Comparison of ENCODE assay signal across 20 mouse cellular contexts in the genomic region with DNA sequence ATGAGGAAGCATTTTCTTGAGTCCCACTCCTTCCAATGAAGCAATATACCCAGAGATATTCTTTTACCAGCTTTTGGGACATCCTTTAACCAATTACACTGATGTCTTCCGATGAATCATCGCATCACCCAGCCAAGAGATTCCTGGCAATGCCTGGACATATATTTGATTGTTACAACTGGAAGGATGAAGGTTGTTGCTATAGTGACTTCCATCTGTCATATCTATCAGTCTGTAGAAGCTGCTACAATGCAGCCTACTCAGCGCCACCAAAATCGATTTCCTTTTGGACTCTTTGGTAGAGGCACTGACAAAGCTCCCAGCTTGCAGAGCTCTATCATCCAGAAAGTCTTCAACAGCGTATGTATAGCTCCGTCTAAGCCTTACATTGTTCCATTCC.
DNase-seq lines count a peak whose midpoint lies in the region; TF ChIP-seq lines count a peak whose summit lies in the region.
"Had no signal": no experiment of that assay in that cellular context is flagged by ENCODE, and none has a peak within 500 bp of the region (broad histone marks: within the 10 kb centered on the region; RNA-seq: fewer than 3 reads in every experiment).

No protein-coding gene starts in this region.

- WGBS in cerebellum, adult 2 months: 91% methylated on average over 6 of the region's 6 CpGs

- no peak overlapping the region for H3K27ac ChIP-seq in cerebellum, adult 2 months (ENCODE audit: insufficient read depth, low read length)
- H3K27ac ChIP-seq: hindbrain, embryonic 13.5 days; liver, embryonic 14.5 days; lung, embryonic 15.5 days had no signal

- no peaks in the 10 kb centered on the region for H3K4me1 ChIP-seq in cerebellum, adult 2 months (ENCODE audit: control insufficient read depth, insufficient read depth, low read length)
- H3K4me1 ChIP-seq: hindbrain, embryonic 13.5 days; lung, embryonic 15.5 days had no signal

- no peak for TF ChIP-seq CTCF in cerebellum, adult 2 months (IDR thresholded peaks at IDR 0.05; ENCODE audit: borderline replicate concordance, insufficient read depth, low read depth, low read length)

- no peak for TF ChIP-seq POLR2A in cerebellum, adult 2 months (IDR thresholded peaks at IDR 0.05; ENCODE audit: borderline replicate concordance, insufficient read depth, low read length)

- intact Hi-C loops in heart, postnatal 25 days (cut with DNase I): no loop called here

- H3K27me3 ChIP-seq in cerebellum, adult 2 months (ENCODE audit: control insufficient read depth, insufficient read depth, low read length): no peaks in the 10 kb centered on the region
- H3K27me3 ChIP-seq: hindbrain, embryonic 13.5 days; lung, embryonic 15.5 days had no signal

- H3K4me3 ChIP-seq in cerebellum, adult 2 months (replicated peaks; ENCODE audit: insufficient read depth, low read depth, low read length): no peak overlapping the region
- H3K4me3 ChIP-seq: hindbrain, embryonic 13.5 days; lung, embryonic 15.5 days had no signal

- DNase-seq in adrenal gland, adult 2 months: peak; percentile 3
- no peak for DNase-seq in adrenal gland, adult 8-10 months
- peak; percentile 18 for DNase-seq in heart, adult 11 months
- DNase-seq in heart, postnatal 25 days (ENCODE audit: low spot score): no peak
- DNase-seq in right cerebral cortex, adult 2 months (ENCODE audit: low spot score in 2 of 2): peak; percentile 29 to 31
- DNase-seq in right cerebral cortex, postnatal 14 days: no peak
- no peak for DNase-seq in cerebellum, adult 18-20 months
- no peak for DNase-seq in cerebellum, adult 2 months
- DNase-seq: cerebellum, adult 11 months; cerebellum, postnatal 36 days; heart, postnatal 10 days; kidney, adult 2 months; kidney, postnatal 10 days; lung, postnatal 4 days; spleen, adult 18-20 months; thymus, adult 18-20 months; thymus, postnatal 4 days had no signal

Comparison
In these comparisons a context has a peak if more than half of its experiments do, and no peak if none do; other contexts are left out.
1. DNase-seq: peak in adrenal gland, adult 2 months (single experiment), heart, adult 11 months (single experiment) and right cerebral cortex, adult 2 months (2 of 2); none in adrenal gland, adult 8-10 months (single experiment), heart, postnatal 25 days (single experiment), right cerebral cortex, postnatal 14 days (single experiment), cerebellum, adult 18-20 months (0 of 2) and cerebellum, adult 2 months (0 of 2).